Mouse (Mus musculus): ENCODE data around the gene Dock7.

Dock7 gene

DNA sequence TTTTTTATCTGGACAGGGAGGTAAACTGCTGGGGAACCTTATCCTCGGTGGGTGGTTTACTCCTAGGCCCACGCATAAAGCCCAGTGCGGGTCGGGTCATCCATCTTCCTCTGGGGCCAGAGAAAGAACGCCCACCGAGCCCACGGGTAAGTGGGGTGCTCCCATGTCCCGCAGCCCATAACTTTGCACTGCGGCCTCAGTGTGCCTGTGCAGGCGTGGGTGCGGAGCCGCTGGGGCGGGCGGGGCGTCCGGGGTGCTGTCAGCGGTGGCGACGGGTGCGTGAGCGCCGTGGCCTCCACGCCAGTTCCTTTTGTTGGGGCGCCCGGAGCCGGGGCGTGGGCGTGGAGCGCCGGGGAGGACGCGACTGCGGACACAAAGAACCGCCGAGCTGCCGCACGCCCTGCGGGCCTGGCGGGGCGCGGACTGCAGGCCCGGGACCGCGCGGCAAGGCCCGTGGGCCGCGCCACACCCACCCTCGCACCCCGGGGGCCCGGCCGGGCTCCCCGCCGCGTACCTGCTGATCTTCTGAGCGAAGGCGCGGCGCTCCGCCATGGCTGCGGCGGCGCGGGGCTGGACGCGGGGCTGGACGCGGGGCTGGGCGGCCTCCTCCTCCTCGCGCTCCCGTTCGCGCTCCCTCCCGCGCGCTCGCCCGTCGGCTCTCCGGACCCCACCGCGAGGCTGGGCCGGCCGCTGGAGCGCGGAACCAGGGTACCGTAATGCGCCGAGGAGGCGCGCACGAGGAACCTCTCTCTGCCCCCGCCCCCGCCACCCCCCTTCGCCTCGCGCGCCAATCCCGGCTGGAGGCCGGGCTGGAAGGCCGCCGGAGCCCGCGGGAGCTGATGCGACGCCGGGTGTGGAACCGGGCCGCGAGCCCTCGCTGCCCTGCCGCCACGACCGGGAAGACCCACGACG, at the start of gene Dock7:
Gene Dock7, minus strand, starts transcription at position 705 of the 912 bp plus-strand sequence.
- peak; percentile 26 for DNase-seq

DNA sequence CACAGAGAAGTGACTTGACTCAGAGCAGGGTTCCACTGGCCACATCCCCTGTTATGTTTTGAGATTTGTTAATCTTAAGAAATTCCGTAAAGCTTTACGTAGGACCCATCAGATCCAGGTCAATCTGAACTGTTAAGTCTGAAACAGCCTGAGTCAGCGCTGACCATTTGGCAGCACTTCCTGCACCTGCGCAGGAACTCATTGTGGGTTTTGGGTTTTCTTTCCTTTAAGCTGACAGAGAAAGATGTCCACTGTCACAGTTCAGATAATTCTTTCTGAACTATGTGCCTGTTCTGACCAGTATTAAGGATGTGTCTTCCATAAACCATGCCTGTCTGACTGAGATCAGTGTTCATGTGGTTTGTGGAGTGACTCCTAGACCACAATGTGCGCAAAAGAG, 48.2 kb upstream of the Dock7 start:
- no peak for DNase-seq

DNA sequence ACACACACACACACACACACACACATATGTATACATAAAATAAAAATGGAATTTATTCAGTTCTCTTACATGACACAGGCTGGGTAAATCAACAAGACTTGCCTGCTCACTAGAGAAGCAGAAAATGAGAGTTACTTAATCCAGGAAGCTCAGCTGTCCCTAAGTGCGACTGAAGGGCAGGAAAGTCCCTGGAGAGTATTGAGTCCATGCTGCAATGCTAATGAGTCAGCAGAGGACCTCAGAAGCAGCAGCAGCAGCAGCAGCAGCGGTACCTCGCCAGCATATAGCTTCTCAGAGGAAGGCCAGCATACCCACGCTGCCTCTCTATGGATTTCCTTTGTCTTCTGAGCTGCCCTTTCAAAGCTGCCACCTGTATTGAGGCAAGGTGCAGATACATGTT, 42.8 kb upstream of the Dock7 start:
- DNase-seq: no peak

DNA sequence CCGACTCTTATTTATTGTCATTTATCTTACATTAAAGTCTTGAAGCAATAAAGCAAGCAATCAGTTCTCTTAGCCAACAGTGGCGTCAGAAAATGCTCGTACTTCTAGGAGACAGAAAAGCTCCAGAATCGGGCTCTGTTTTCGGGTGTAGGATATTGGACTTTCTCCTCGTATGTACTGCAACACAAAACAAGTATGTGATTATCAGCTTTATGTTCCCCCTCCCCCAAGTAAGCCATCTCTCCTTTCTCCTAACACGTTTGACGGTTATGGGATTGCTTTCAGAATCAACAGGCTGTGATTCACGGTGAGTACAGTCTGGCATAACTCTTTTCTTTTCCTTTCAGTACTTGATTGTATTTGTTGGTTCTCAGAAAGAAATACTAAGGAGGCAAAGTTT, 42.3 kb upstream of the Dock7 start:
- no peak for DNase-seq

DNA sequence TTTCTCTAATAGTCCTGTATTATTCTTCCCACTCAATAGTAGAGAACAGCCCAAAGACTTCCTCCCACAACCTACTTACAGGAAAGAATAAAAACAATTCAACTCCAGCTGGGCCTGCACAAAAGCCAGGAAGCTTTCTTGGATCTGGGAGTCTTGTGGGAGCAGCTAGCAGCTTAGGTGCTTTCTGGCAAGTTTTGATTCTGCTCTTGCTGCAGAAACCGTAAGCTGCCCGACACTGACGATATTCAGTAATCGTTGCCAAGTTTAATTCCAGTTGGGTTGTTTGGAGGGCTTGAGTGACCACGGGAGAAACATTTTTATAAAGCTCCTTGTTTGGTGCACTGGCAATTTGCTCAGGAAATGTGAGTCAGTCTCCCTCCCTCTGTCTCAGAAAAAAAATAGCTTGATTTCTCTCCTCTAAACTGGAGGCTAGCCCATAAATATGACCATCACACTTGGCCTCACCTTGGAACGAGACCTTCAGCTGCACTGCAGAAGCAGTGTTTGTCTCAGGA, 40.8 kb upstream of the Dock7 start:
- DNase-seq: no peak

DNA sequence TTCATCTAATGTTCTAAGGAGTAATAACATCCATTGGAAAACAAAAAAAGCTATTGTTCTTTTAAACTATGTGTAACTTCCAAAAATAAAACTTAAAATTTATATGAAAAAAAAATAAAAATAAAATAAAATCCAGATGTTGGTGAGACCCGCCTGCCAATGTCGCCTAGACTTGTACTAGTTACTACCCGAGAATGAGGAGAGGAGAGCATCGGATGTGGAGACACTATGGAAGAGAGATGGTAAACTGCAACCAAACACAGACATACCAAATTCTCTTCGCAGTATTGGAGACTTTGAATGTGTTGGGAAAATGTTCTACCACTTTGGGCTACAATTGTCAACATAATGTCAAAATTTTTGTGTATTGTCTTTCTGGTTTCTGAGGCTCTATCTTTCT, 40.2 kb upstream of the Dock7 start:
- DNase-seq: no peak

DNA sequence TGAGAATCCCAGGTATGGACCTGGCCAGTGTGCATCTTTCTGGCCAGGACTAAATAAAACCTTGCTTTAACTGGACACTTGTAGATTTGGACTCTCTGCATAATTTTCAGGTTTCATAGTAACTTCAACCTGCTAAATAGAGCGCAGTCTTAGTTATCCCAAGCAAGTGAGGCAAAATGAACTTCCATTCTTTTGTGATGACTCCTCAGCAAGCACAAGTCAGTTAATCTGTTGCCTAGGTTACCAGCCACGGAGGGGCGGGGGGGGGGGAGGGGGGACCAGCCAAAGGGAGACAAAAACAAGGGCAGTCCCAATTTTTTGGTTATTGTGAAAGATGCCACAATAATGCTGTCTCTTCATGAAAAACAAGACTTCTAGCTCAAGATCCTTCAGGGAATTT, 39.7 kb upstream of the Dock7 start:
- no peak for DNase-seq

DNA sequence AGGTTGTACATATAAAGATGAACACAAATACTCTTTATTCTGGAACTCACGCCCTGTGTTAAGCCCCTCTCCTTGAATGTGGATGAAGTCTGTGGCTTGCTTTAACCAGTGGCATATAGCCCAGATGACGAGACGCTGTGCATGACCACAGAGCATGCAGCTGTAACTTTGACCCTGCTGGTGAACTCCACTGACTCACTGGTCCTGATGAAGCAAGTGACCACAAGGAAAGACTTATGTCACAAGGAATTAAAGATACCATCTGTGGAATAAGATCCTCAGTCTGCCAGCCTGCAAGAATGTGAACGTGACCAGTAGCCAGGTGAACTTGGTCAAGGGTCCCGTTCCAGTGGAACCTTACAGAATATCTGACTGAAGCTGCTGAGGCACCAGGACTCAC, 37.8 kb upstream of the Dock7 start:
- no peak for DNase-seq

DNA sequence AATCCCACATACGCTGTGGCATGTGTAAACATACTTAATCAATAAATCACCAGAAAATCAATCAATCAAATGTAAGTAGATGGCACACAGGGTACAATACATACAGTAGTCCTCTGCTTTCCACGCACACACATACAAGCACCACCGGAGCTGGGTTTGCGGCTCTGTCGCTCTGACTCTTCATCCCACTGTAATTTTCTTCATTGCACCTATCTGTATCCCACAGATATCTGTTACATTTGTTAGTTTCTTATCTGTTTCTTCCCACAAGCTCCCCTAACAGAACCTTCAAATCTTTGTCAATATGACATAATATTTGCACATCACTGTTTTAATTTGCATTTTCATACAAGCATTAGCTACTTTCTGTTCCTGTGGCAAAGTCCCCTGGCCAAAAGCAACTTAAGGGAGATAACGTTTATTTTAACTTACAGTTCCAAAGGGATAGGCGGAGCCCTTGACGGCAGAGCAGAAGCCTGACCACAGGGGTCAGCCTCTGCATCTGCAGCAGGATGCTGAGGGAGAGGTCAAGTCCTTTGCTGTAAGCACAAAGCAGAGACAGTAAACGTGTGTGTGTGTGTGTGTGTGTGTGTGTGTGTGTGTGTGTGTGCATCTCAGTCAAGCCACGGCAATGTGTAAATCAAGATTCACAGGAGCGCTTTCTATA, 36.1 kb upstream of the Dock7 start:
- DNase-seq: no peak

DNA sequence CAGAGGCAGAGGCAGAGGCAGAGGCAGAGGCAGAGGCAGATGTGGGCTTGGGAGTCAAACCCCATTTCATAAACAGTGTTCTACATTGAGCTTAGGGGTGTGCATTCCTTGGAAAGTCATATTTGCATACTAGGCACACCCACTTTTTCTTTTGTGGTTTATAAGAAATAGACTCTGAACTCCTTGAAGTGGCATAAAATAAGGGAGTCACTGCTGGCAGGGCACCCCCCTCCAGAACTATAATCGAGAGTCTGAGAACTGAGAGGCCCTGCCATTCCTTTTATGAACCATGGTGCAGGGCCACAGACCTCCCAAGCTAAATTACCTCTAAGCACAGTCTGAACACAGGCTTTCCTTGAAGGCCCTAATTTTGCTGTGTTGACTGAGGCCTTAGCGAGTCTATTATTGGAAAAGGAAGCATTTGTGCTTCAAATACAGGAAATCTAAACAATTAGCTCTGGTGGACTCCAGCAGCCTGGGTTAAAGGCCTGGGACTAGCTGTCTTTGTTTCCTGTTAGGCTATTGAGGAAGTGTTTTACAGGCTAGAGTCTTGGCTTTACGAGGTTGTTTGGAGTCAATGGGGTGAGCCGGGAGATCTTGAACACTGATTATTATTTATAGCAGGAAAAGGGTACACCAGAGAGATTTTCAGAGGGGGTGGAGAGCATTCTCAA, 31.3 kb upstream of the Dock7 start:
- no peak for DNase-seq

DNA sequence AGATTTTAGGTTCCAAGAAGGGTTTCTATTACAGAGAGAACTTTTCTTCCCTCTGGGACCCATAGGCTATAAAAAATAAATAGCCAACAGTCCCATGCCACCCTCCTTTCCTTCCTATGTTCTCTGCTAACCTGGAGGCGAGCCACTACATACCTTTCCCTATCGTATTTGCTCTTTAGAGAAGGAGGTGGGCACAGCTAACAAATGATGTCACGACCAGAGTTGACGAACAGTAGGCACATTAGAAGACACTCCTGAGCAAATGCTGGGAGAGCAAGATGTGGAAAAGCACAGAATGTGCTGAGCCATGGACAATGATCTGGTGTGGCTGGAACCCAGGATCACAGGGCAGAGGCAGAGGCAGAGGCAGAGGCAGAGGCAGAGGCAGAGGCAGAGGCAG, 30.7 kb upstream of the Dock7 start:
- DNase-seq: no peak

DNA sequence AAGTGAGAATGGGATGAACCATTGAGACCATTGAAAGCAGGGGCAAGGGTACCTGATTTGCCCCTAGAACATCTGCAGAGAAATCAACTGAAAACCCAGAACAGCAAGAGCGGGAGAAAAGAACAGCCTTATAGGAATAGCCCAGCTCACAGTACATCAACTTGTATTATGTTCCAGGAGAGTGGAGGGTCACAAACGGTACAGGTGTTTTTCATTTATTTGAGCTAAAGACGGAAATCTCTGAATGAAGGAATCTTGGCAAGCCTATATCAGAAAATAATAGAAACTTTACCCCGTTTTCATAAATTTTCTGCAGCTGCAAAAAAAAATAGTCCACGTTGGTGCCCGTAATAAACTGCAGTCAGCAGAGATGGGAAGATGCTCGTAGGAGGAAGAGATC, 22.6 kb upstream of the Dock7 start:
- no peak for DNase-seq

DNA sequence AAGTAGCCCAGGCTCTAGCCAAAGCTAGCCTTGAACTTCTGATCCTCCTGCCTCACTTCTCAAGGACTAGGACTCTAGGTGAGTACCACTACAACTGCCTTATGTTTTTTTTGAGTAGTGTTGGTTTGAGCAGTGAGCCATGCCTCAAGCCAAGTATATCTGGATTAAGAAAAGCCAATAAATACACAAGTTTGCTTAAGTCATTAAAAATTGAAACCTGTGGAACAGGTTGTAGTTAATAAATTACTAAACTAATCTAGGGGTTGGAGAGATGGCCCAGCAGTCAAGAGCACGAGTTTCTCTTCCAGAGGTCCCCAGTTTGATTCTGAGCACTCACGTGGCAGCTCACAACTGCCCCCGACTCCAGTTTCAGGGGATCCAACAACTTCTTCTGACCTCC, 20.9 kb upstream of the Dock7 start:
- DNase-seq: no peak

DNA sequence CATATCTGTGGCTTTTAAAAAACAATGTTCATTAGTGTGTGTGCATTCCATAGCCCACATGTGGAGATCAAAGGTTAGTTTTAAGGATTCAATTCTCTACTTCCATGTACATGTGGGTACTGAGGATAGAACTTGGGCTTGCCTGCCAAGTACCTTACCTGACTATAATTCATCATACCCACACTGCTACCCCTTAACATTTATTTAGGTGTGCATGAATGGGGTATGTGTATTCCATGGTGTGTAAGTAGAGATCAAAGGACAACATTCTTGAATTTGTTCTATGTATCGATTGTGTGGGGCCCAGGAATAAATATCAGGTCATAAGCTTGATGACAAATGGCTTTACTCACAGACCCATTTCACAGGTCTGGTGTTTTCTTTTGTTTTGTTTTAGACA, 20.5 kb upstream of the Dock7 start:
- no peak for DNase-seq

DNA sequence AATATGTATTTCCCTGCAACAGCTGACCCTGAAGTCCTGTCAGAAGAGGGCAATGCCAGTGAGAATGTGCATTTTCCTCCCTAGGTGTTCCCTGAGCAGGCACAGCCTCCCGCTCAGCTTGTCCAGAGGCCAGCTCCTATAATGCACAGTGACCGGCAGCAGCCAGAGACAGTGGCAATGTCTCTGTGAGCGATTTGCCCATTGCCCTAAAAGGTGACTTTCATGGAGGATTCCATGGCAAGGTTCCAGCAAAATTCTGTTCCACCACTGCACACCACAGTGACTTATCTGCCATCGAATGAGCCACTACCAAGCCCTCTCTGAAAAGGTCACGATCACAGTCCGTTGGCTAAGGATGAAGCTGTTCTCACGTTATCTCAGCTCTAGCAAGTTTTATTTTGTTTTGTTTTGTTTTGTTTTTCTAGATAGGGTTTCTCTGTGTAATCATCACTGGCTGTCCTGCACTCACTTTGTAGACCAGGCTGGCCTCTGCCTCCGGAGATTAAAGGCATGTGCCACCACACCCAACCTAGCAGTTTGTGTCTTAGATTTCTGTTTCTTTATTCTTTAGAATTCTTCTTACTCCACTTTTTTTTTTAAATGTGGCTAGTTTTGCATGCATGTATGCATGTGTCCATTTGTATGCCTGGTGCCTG, 17.4 kb upstream of the Dock7 start:
- no peak for DNase-seq

DNA sequence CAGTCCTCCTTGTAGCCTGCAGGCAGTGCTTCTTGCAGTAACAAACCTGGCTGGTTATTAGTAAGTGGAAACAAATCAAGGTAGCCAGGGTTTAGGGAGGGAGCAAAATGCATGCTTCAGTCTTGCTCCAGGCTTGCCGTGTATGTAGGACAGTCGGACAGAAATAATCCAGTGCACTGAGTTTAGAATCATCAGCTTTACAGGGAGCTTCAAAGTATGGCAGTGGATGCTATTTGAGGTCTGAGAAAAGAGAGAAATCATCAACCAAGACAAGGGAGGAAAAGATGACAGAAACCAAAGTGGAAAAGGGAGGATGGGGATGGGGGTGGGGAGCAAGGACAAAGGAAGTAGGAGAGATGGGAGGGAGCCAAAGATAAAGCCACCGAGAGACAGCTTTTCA, 13.8 kb upstream of the Dock7 start:
- DNase-seq: no peak

DNA sequence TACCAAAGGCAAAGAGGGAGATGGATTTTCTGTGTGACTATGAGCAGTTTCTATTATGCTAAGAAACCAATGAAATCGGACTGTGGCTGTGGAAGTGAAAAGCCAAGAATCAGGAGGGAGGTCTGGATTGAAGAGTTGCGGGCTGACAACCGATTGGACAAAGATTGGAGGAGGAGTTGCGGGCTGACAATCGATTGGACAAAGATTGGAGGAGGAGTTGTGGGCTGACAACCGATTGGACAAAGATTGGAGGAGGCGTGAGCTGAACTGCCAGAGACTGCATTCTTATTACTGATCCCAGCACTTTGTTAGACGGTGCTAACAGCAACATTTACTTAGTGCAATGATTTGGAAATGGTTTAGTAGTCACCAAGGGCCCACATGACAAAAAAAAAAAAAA, 12.6 kb upstream of the Dock7 start:
- DNase-seq: no peak

DNA sequence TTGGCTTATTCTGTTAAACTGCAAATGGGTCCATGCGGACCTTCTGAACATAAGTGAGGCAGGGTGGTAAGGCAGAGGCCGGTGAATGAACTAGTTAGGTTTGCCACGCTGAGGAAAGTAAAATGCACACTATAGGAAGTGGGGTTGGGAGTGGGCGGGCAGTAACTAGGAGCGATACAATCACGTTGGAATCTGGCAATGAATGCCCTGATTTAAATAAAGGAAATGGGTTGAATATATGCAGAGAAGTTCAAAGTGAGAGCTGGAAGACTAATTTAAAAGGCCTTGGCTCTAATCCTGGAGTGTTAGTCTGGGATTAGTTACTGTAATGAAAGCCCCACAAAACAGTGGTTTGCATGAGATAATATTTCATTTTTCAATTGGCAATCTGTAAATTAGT, 12.0 kb upstream of the Dock7 start:
- no peak for DNase-seq

DNA sequence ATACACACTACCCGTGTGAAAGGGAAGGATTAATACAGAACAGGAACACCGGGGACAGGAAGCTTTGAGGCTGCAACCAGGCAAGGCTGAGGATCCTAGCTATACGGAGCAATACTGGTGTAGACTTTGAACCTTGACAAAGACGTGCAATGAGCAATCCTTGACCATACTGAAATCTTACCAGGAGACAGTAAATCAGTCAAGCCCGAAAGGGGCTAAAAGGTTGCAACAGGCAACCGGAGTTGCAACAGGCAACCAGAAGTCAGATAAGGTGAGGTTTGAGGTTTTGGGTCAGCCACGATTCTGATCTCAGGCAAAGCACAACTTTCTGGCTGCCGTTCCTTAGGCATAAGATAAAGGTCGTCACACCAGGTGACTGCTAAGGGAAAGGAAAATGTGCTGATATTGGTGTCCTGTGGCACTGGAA, 10.5 kb upstream of the Dock7 start:
- DNase-seq: no peak

DNA sequence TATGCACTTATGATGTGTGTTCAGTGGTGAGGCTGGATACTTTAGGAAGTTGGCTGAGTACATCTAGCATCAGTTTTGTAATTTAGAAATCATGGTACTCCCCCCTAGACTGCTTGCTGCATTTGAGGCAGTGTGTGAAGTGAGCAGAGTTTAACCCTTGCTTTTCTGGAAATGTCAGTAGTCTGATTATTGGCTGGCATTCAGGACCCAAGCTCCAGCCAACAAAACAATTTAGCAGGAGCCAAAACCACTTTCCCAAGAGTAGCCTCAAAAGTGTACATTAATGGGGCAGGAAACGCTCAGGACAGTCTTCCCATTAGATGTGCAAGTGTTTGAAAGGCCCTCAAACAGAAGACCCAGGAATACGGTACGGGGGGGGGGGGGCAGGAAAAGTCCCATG, 2.8 kb upstream of the Dock7 start:
- DNase-seq: no peak

DNA sequence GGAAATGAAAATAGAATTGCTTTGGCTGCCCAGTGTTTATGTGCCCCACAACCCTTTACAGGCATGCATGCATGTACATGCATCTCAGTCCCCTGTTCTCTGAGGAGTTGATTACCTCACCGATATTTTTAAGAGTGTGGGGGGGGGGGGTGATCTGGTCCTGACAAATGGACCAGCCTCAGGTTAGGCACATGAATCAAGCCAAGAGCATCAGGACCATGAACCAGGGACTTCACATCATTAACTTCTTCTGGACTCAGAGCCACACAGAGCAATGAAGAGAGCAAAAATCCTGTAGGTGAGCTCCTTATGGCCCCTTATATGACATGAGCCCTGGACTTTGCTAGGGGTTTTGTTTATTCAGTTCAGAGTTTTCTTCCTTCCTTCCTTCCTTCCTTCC, 2.1 kb upstream of the Dock7 start:
- DNase-seq: no peak

DNA sequence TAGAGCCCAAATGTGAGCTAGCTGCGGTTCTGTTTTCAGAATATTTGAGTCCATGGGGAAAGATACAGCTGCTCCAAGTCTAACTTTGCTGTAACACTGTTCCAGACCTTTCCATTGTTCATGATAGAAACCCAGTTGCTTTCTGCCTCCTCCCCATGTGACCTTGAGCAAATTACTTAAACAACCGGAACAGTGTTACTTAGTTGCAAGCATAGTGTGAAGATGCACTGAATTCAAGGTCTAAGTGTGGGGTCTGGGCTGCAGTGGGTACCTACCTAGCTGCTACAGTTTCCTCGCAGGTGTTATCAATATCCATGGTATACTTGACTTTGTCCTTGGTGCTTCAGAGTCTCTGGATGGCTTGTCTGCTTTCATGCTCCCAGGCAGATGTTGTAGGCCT, 1.3 kb upstream of the Dock7 start:
- no peak for DNase-seq

DNA sequence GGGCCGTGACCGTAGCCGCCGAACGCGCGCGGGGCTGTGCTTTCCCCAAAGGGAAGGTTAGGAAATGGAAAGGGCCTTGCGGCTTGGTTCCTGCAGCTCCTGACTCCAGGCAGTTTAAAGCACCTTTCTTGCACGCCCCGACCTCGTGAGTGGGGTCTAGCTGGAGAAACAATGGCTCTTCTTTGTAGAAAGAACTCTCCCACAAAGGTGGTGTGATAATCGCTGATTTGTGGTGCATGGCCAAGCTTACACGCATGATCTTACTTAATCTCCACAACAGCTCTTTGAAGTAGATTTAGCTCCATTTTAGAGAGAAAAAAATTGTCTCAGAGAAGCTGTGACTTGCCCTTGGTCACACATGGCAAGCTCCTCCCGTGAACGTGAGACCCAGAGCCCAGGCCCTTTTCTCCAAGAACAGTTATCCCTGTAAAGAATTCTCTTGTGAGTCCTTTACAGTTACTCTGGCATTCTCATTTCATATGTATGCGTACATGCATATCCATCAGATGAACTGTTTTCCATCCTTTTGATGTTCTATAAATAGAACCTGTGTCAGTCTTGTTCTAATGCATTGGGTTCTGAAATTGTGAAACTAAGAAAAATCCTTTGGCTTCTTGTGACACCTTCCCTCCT, 524 bp upstream of the Dock7 start:
- no peak for DNase-seq
